Mouse (Mus musculus): Measurements from ENCODE around the gene Mgat4d. TPM values are rescaled to one million over a fixed set of nuclear protein-coding genes. Genes with fewer than 3 reads are reported as not detected.

Gene Mgat4d
- polyA plus RNA-seq, 1 experiment from 2014 or later: not detected

DNA sequence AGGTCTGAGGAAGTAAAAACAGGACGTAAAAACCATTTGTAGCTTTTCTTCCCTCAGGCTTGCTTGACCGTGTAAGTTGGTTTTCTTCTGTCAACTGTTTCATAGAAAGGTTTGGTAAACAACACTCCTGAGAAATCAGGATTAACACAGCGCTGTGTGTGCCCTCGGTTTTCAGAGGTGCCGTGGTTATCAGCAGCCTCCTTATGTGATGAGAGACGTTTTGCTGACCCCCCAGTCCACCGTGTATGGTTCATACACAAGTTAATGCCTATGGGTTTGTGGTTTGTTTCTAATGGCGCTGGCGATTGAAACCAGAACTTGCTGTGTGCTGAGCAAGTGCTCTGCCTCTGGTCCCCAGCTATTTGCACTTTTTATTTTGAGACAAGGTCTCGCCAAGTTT, 57.3 kb downstream of the Mgat4d start:
- DNase-seq (ENCODE audit: low spot score): no peak
- H3K4me3 ChIP-seq (ENCODE audit: low read depth, low read length): no peak overlapping the region
- H3K9me3 ChIP-seq (replicated peaks; ENCODE audit: control insufficient read depth, low read length): no peaks in the 10 kb centered on the region
- no peak overlapping the region for H3K4me2 ChIP-seq (ENCODE audit: low read length)
- ATAC-seq: no peak
- H3K27ac ChIP-seq (ENCODE audit: low read depth, low read length): no peak overlapping the region
- H3K4me1 ChIP-seq (ENCODE audit: control insufficient read depth, insufficient read depth, low read length): no peaks in the 10 kb centered on the region
- no peaks in the 10 kb centered on the region for H3K36me3 ChIP-seq (ENCODE audit: control insufficient read depth, insufficient read depth, low read length)
- H3K9ac ChIP-seq (ENCODE audit: low read length): no peak overlapping the region
- 91% methylated on average over 10 of the region's 10 CpGs for WGBS
- H3K27me3 ChIP-seq (replicated peaks; ENCODE audit: control insufficient read depth, insufficient read depth, low read length): no peaks in the 10 kb centered on the region

DNA sequence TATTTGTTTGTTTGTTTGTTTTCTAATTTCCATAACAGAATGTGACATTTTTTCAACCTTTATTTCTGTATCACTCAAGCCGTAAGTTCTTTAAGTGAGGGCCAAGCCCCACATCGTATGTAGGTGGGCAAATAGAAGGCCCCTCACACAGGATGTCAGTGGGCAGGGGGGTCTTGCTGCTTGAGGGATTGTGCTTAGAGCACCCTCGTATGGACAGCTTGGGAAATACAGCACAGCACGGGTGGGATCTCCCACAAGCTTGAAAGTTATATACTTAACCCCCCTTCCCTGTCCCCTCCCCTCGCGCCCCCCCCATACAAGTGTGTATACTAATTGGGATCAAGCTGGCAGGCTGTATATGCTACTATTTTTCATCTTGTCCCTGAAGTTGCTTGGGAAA, 58.6 kb downstream of the Mgat4d start:
- Histone ChIP-seq H3K9me3 (replicated peaks; ENCODE audit: control insufficient read depth, low read length) (no peaks in the 10 kb centered on the region), H3K4me2 (ENCODE audit: low read length) (no peak overlapping the region), H3K4me3 (ENCODE audit: low read depth, low read length) (no peak overlapping the region), H3K9ac (ENCODE audit: low read length) (no peak overlapping the region), H3K4me1 (ENCODE audit: control insufficient read depth, insufficient read depth, low read length) (no peaks in the 10 kb centered on the region), H3K27me3 (replicated peaks; ENCODE audit: control insufficient read depth, insufficient read depth, low read length) (no peaks in the 10 kb centered on the region), H3K27ac (ENCODE audit: low read depth, low read length) (no peak overlapping the region), H3K36me3 (ENCODE audit: control insufficient read depth, insufficient read depth, low read length) (no peaks in the 10 kb centered on the region)
- WGBS: 33% methylated on average over 6 of the region's 6 CpGs
- no peak for ATAC-seq
- peak; percentile 23 for DNase-seq (ENCODE audit: low spot score)

DNA sequence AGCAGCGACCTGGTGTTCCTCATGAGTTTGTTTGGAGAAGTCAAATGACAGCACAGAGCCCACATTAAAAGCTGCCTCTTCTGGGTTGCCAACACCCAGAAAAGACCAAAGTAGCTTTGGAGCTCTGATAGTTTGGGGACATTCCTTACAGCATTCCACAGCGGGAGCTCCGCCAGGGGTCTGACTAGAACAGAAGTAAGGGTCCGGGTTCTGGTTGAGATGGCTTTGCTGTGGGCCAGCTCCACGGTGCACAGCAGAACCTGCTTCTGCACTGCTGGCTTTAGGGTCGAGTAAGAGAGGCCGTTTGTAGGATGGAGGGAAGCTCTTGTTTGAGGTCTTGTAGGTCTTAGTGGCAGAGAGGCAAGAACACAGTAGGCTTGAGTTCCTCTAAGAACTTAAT, 60.2 kb downstream of the Mgat4d start:
- 82% methylated on average over 7 of the region's 7 CpGs for WGBS

DNA sequence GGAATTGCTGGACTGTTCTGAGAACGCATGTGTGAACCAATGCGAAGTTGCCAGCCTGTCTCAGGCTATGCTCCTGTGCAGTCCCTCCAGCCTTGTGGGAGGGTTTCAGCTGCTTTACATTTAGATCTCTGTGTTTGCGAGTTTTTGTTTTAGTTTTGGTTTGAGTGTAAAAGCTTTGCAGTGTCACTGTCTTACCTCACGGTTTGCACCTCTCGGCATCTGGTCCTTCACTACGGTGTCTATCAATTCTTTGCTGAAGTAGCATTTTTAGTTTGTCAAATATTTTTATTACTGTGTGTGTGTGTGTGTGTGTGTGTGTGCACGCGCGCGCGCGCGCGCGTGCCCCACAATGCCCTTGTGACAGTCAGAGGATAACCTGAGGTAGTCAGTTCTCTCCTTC, 68.6 kb downstream of the Mgat4d start:
- Histone ChIP-seq H3K27ac (ENCODE audit: low read depth, low read length) (no peak overlapping the region), H3K4me3 (ENCODE audit: low read depth, low read length) (no peak overlapping the region), H3K36me3 (ENCODE audit: control insufficient read depth, insufficient read depth, low read length) (no peaks in the 10 kb centered on the region), H3K4me2 (ENCODE audit: low read length) (no peak overlapping the region), H3K9me3 (replicated peaks; ENCODE audit: control insufficient read depth, low read length) (no peaks in the 10 kb centered on the region), H3K9ac (ENCODE audit: low read length) (no peak overlapping the region), H3K27me3 (replicated peaks; ENCODE audit: control insufficient read depth, insufficient read depth, low read length) (no peaks in the 10 kb centered on the region), H3K4me1 (ENCODE audit: control insufficient read depth, insufficient read depth, low read length) (no peaks in the 10 kb centered on the region)
- WGBS: 96% methylated on average over 15 of the region's 15 CpGs
- DNase-seq (ENCODE audit: low spot score): no peak
- ATAC-seq: no peak

More for the DNA sequence above, 60.2 kb downstream of the Mgat4d start:
- no peaks in the 10 kb centered on the region for H3K4me1 ChIP-seq (ENCODE audit: control insufficient read depth, insufficient read depth, low read length)
- H3K36me3 ChIP-seq (ENCODE audit: control insufficient read depth, insufficient read depth, low read length): no peaks in the 10 kb centered on the region
- no peaks in the 10 kb centered on the region for H3K27me3 ChIP-seq (replicated peaks; ENCODE audit: control insufficient read depth, insufficient read depth, low read length)
- no peak overlapping the region for H3K4me3 ChIP-seq (ENCODE audit: low read depth, low read length)
- no peak for ATAC-seq
- H3K4me2 ChIP-seq (ENCODE audit: low read length): no peak overlapping the region
- no peaks in the 10 kb centered on the region for H3K9me3 ChIP-seq (replicated peaks; ENCODE audit: control insufficient read depth, low read length)
- no peak overlapping the region for H3K9ac ChIP-seq (ENCODE audit: low read length)
- H3K27ac ChIP-seq (ENCODE audit: low read depth, low read length): no peak overlapping the region
- no peak for DNase-seq (ENCODE audit: low spot score)

DNA sequence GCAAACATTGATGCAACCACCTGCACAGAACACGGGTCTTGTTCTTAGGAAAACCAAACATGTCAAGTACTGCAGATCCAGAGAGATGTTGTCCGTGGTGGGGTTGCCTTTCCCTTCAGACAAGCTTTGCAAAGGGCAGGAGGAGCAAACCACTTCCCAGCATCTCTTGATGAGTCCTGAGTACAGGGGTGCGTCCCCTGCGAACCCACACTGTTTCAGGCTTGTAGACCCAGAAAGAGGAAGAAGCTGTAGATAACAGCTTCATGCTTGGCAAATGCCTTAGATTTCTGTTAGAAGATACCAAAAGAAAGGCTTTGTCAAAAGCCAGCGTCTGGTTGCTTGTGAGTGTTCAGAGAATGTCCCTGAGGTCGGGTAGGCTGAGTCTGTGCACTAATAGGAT, 69.7 kb downstream of the Mgat4d start:
- Histone ChIP-seq H3K36me3 (ENCODE audit: control insufficient read depth, insufficient read depth, low read length) (no peaks in the 10 kb centered on the region), H3K27ac (ENCODE audit: low read depth, low read length) (no peak overlapping the region), H3K4me1 (ENCODE audit: control insufficient read depth, insufficient read depth, low read length) (no peaks in the 10 kb centered on the region), H3K9me3 (replicated peaks; ENCODE audit: control insufficient read depth, low read length) (no peaks in the 10 kb centered on the region), H3K4me2 (ENCODE audit: low read length) (no peak overlapping the region), H3K27me3 (replicated peaks; ENCODE audit: control insufficient read depth, insufficient read depth, low read length) (no peaks in the 10 kb centered on the region), H3K9ac (ENCODE audit: low read length) (no peak overlapping the region), H3K4me3 (ENCODE audit: low read depth, low read length) (no peak overlapping the region)
- no peak for ATAC-seq
- DNase-seq (ENCODE audit: low spot score): no peak
- whole genome bisulfite sequencing: 87% methylated on average over 6 of the region's 6 CpGs

DNA sequence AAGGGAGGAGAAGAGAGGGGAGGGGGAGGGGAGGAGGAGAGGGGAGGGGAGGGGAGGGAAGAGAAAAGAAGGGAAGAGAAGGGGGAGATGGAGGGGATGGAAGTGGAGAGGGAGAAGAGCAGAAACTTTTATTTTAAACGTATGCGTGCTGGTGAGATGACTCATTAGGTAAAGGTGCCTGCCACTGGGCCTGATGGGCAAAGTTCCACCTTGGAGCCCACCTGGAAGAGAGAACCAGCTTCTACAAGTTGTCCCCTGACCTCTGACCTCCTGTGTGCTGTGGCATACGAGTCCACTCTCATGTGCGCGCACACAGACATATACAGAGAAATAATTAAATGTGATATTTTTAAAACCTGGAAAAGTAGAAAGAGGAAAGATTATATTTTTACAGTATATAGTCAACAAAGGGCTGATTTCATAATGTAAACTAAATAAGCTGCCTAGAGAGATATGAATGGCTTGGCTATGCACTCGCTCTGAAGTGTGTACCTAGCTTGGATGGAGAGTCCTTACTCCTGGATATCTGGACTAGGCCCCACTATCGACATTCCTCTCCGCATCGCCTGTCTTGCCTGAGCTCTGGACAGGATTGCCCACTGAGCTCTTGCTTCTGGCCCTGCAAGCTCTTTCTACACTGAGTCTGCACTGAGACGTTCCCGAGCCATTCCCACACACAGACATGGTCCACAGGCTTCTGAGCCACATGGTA, 70.7 kb downstream of the Mgat4d start:
- no peak for ATAC-seq
- H3K36me3 ChIP-seq (ENCODE audit: control insufficient read depth, insufficient read depth, low read length): no peaks in the 10 kb centered on the region

DNA sequence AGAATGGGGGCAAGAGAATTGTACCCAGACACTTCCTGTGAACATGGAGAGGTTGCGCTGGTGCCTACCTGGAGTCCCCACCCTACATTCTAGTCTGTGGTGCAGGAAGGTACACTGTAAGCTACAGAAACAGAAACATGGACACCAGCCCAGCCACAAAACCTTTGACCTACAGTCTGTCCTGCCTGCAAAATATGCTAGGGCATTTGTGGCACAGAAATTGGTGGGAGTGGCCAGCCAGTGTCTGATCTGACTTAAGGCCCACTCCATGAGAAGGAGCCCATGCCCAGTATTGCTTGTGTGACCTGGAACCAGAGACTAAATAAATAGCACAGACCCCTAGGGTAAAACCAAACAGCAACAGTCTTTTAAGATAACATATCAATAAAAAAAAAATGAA, 73.1 kb downstream of the Mgat4d start:
- no peak for ATAC-seq

More for the DNA sequence above, 70.7 kb downstream of the Mgat4d start:
- WGBS: 93% methylated on average over 11 of the region's 11 CpGs
- no peaks in the 10 kb centered on the region for H3K4me1 ChIP-seq (ENCODE audit: control insufficient read depth, insufficient read depth, low read length)
- H3K4me3 ChIP-seq (ENCODE audit: low read depth, low read length): no peak overlapping the region
- no peak for DNase-seq (ENCODE audit: low spot score)
- no peaks in the 10 kb centered on the region for H3K27me3 ChIP-seq (replicated peaks; ENCODE audit: control insufficient read depth, insufficient read depth, low read length)
- H3K27ac ChIP-seq (ENCODE audit: low read depth, low read length): no peak overlapping the region
- H3K4me2 ChIP-seq (ENCODE audit: low read length): no peak overlapping the region
- no peak overlapping the region for H3K9ac ChIP-seq (ENCODE audit: low read length)
- H3K9me3 ChIP-seq (replicated peaks; ENCODE audit: control insufficient read depth, low read length): no peaks in the 10 kb centered on the region

DNA sequence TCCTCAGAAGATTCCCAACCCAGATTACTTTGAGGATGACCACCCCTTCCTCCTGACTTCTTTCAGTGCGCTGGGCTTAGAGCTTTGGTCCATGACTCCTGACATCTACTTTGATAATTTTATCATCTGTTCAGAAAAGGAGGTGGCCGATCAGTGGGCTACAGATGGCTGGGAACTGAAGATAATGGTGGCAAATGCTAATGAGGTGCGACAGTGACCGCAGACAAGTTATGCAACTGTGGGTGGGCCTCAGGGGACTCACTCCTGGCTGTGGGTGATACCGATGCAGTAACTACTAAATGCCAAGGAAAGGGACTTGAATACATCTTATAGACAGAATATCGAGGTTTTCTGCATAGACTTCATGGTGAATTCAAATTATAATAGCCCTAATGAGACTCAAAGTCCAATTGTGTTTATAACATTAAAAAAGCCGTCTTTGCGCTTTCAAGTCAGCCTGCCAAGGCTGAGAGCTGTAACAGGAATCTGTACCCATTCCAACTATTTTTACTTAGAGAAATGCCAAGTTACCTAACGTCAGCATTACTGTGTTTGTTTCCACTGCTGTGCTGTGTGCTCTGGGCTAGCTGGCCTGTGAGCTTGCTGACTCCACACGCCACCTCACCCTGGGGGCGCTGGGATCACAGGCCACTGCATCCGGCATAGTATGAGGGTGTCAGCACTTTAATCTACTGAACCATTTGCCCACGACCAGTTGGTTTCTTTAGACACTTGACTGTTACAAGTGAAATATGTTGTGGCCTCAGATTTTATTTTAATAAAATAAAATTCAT, 75.0 kb downstream of the Mgat4d start:
- ATAC-seq: no peak
- H3K36me3 ChIP-seq (ENCODE audit: control insufficient read depth, insufficient read depth, low read length): no peaks in the 10 kb centered on the region
- no peak for DNase-seq (ENCODE audit: low spot score)
- no peak overlapping the region for H3K27ac ChIP-seq (ENCODE audit: low read depth, low read length)
- H3K4me3 ChIP-seq (ENCODE audit: low read depth, low read length): no peak overlapping the region
- H3K27me3 ChIP-seq (replicated peaks; ENCODE audit: control insufficient read depth, insufficient read depth, low read length): no peaks in the 10 kb centered on the region
- H3K4me2 ChIP-seq (ENCODE audit: low read length): no peak overlapping the region
- no peak overlapping the region for H3K9ac ChIP-seq (ENCODE audit: low read length)
- H3K9me3 ChIP-seq (replicated peaks; ENCODE audit: control insufficient read depth, low read length): no peaks in the 10 kb centered on the region
- WGBS: 81% methylated on average over 13 of the region's 13 CpGs
- no peaks in the 10 kb centered on the region for H3K4me1 ChIP-seq (ENCODE audit: control insufficient read depth, insufficient read depth, low read length)

More for the DNA sequence above, 73.1 kb downstream of the Mgat4d start:
- Histone ChIP-seq H3K4me3 (ENCODE audit: low read depth, low read length) (no peak overlapping the region), H3K9ac (ENCODE audit: low read length) (no peak overlapping the region), H3K27me3 (replicated peaks; ENCODE audit: control insufficient read depth, insufficient read depth, low read length) (no peaks in the 10 kb centered on the region), H3K36me3 (ENCODE audit: control insufficient read depth, insufficient read depth, low read length) (no peaks in the 10 kb centered on the region), H3K27ac (ENCODE audit: low read depth, low read length) (no peak overlapping the region), H3K4me2 (ENCODE audit: low read length) (no peak overlapping the region), H3K9me3 (replicated peaks; ENCODE audit: control insufficient read depth, low read length) (no peaks in the 10 kb centered on the region), H3K4me1 (ENCODE audit: control insufficient read depth, insufficient read depth, low read length) (no peaks in the 10 kb centered on the region)
- 100% methylated on average over 1 of the region's 1 CpGs for WGBS
- no peak for DNase-seq (ENCODE audit: low spot score)

DNA sequence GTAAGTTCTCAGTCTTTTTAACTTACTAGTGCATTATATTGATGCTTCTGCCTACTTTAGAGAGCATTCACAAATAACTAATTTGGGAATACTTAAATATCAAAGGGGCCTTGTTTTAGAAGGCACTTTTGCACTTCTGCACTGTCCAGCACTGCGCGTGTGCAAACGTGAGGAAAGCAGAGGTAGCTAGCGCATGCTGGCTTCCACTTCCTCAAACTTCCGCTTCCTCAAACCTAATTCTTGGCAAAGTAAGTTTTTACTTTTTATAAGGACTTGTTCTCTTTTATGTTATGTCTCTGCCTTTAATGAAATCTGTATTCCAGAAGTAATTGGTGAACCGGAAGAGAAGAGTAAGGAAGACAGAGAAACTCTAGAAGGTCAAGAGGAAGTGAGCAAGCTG, 76.9 kb downstream of the Mgat4d start:
- no peak for DNase-seq (ENCODE audit: low spot score)
- no peak overlapping the region for H3K9ac ChIP-seq (ENCODE audit: low read length)
- no peaks in the 10 kb centered on the region for H3K4me1 ChIP-seq (ENCODE audit: control insufficient read depth, insufficient read depth, low read length)
- no peak overlapping the region for H3K4me2 ChIP-seq (ENCODE audit: low read length)
- H3K27me3 ChIP-seq (replicated peaks; ENCODE audit: control insufficient read depth, insufficient read depth, low read length): no peaks in the 10 kb centered on the region
- no peak overlapping the region for H3K4me3 ChIP-seq (ENCODE audit: low read depth, low read length)
- no peak overlapping the region for H3K27ac ChIP-seq (ENCODE audit: low read depth, low read length)
- ATAC-seq: no peak
- no peaks in the 10 kb centered on the region for H3K9me3 ChIP-seq (replicated peaks; ENCODE audit: control insufficient read depth, low read length)
- 95% methylated on average over 6 of the region's 6 CpGs for WGBS
- no peaks in the 10 kb centered on the region for H3K36me3 ChIP-seq (ENCODE audit: control insufficient read depth, insufficient read depth, low read length)
